Mouse (Mus musculus) embryonic fibroblast, embryonic 13.5 days (primary cell): ENCODE measurements around the gene Fbn1. TPM values are rescaled to one million over a fixed set of nuclear protein-coding genes. Genes with fewer than 3 reads are reported as not detected.

Source experiments
- H3K27ac ChIP-seq: 2 replicates; pipeline ENCODE4 v1.5.1; 2012; ENCODE audit warnings: low read length, control low read depth, inconsistent platforms; ENCODE audit not compliant: insufficient read depth
- H3K4me1 ChIP-seq: 2 replicates; pipeline ENCODE4 v1.6.1; 2011; ENCODE audit warnings: low read length; ENCODE audit not compliant: control insufficient read depth, insufficient read depth
- H3K4me3 ChIP-seq: 2 replicates; pipeline ENCODE4 v1.5.1; 2011; ENCODE audit warnings: mild to moderate bottlenecking, control low read depth, low read length; ENCODE audit not compliant: insufficient read depth
- CTCF ChIP-seq: IDR thresholded peaks from 2 replicates; pipeline ENCODE4 v1.5.1; 2011; ENCODE audit warnings: mild to moderate bottlenecking, control low read depth, low read length, moderate library complexity, borderline replicate concordance; ENCODE audit not compliant: insufficient read depth
- POLR2A ChIP-seq: IDR thresholded peaks from 2 replicates; pipeline ENCODE4 v1.6.1; 2011; ENCODE audit warnings: low read depth, mild to moderate bottlenecking, control low read depth, low read length, moderate library complexity
- polyA plus RNA-seq: library from polyadenylated mRNA; stranded (reverse); fragments of >200 nt; gene quantifications from 2 replicates; pipeline ENCODE4 v1.2.4, GENCODE M21; 2011; ENCODE audit warnings: low read depth; ENCODE audit not compliant: missing spikeins, insufficient read length

Fbn1 gene
- polyA plus RNA-seq, 1 experiment, result 598 TPM

DNA sequence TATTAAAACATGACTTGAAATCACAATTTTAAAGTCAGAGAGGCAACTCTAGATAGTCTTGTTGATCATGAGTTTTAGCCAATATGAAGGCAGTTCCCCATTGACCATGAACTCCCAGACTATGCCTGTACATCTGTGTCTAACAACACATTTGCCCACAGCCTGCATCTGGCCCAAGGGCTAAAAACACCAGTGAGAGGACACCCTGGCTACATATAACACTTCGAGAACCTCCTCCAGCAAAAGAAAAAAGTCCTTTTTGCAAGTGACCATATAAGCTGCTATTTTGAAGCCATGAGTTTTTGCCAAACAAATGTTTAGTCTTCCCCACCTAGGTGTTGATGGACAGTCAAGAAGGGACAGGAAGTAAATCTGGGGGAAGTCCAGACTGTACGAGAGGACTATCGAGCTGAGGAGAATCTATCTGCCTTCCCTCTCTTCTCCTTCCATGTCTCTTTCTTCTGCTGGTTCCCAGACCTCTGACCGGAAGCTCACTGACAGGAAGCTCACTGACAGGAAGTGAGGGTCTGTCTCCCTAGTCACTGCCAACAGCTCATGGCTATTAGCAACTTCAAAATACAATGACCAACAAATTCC is 103.2 kb downstream of the Fbn1 start:
- H3K4me1 ChIP-seq, result no peaks in the 10 kb centered on the region
- H3K4me3 ChIP-seq, result no peak overlapping the region
- no peak overlapping the region for H3K27ac ChIP-seq
- no peak for TF ChIP-seq POLR2A
- no peak for TF ChIP-seq CTCF

DNA sequence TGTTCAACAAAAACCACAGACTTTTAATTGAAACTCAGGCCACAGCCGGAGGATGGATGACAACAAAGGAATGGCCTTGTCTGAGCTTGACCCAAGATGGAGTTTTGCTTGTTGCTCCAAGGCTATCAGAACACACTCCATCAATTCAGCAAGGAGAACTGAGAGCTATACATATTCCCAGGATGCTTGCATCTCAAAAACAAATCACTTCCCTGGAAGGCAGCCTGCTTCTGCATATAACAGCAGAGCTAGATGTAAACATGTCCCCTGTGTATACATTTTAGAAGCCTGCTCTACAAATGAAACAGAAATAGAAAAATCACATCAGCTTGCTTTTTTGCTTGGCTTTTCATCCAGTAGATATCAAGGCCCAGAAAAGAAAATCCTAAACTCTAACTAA is 105.5 kb downstream of the Fbn1 start:
- no peak overlapping the region for H3K27ac ChIP-seq
- H3K4me3 ChIP-seq, result no peak overlapping the region
- no peaks in the 10 kb centered on the region for H3K4me1 ChIP-seq
- TF ChIP-seq POLR2A (no peak), CTCF (no peak)

- Histone ChIP-seq H3K4me1 (no peaks in the 10 kb centered on the region), H3K4me3 (no peak overlapping the region), H3K27ac (no peak overlapping the region)
- TF ChIP-seq POLR2A (no peak), CTCF (no peak)
These were observed 107.7 kb downstream of the Fbn1 start for GRCm38 (mm10) chr2:125400121-125400520.

DNA sequence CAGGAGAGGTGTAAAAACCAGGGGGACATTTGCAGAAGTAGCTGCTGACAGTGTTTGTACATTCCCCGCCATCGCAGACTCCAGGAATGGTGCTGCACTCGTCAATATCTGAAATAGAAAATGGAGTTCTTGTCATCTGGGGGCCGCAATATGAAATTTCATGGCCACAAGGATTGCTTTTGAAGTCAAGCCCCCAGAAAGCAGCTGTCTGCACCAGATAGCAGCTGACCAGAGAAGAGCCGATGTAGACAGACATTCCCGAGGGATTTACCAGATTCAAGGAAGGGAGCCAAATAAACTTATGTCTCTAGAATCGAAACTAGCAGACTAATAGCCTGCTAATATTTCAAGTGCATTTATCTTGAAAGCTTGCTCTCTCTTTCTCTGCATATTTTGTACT is 110.0 kb downstream of the Fbn1 start:
- H3K27ac ChIP-seq, result no peak overlapping the region
- TF ChIP-seq CTCF (no peak), POLR2A (no peak)
- H3K4me3 ChIP-seq, result no peak overlapping the region
- H3K4me1 ChIP-seq, result no peaks in the 10 kb centered on the region

DNA sequence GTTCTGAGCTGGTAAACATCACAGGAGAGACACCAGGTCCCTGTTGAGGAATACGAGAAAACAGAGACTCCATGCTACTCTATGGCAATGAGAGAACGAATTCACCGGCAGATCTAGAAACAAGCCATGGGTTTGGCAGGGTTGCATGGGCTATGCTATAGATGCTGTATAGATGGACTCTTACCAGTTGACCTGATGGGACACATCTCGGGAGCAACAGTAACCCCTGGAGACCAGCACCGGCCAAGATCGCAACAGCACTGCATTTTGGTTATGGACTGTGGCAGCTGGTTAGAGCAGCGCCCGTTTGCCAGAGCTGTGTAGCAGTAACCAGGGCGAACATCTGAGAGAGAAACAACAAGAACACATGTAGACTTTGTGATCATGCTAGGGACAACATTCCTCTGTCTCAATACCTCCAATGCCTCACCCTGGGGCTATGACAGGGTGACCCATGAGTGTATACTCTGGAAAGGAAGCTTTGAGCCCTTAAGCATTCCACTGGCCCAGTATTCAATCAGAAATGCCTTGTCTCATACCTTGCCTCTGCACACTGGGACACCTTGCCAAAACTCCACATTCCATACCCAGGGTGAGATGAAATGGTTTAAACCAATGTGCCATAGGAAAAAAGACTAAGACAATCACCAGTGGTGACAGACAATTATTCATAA is 113.2 kb downstream of the Fbn1 start:
- H3K4me1 ChIP-seq, result no peaks in the 10 kb centered on the region
- no peak overlapping the region for H3K4me3 ChIP-seq
- H3K27ac ChIP-seq, result no peak overlapping the region
- TF ChIP-seq CTCF, result no peak
- no peak for TF ChIP-seq POLR2A

DNA sequence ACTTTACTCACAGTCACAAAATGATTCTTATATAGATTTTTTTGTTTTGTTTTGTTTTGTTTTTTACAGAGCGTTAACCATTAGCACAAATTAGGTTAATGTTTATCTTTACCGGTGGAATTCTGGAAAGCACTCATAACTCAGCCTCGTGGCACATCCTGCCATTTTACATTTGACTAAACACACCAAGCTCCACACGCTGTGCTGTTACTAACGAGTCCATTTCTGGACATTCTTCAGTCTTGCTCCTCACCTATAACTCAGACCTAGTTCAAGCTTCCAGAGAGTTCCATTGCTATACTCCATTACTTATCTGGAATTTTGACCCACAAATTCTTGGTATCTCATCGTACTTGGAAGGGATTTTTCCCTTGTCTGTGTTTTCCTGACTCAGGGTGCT is 116.2 kb downstream of the Fbn1 start:
- TF ChIP-seq CTCF, result no peak
- no peak for TF ChIP-seq POLR2A
- H3K4me1 ChIP-seq, result no peaks in the 10 kb centered on the region
- no peak overlapping the region for H3K4me3 ChIP-seq
- H3K27ac ChIP-seq, result no peak overlapping the region

DNA sequence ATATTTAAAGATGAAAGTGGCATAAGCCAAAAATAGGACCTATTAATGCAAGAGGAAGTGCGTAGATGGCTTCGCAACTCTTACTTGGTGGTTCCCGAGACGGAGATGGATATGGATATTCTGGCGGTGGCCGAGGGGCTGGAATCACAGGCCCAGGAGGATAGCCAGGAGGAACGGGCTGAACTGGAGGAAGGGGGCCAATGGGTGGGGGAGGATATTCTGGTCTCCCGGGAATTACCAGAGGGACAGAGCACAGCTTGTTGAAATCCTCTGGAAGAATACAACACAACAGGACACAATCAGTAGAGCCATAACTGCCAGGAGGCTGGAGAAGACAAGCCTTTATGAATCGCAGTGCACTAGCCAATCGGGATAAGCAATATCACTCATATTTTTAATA is 118.0 kb downstream of the Fbn1 start:
- TF ChIP-seq CTCF, result no peak
- TF ChIP-seq POLR2A, result no peak
- H3K27ac ChIP-seq, result no peak overlapping the region
- H3K4me1 ChIP-seq, result peaks cover 3% of the 10 kb centered on the region; the same call in 1 of the 2 replicates
- H3K4me3 ChIP-seq, result no peak overlapping the region

DNA sequence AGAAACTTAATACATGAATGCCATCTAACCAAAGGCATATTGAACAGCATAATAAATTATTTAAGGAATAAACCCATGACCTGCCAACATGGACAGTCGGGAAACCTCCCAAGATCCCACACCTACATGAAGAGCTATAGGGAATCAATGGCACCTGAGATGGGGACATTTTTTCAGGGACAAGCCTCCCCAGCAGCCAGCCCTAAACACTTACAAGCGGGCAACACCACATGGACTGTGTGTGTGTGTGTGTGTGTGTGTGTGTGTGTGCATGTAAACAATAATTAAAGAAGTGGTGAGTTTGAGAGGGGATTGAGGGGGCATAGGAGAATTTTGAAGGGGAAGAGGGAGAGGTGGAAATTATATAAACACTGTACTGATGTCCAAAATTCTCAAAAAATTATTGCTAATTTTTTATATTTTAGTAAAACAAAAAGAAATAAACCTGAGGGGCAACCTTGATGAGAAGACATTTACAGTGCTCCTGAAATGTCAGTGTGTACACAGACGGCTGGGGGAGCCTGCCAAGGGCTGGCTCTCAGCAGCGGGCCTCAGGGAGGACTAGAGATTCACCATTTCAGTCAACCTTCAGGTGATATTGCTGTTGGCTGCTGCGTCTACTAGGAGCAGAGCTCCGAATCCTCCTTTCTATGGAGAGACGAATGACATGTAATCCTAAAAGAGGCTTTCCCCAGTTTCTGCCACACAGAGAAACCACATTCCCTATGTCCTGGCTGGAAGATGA is 121.4 kb downstream of the Fbn1 start:
- H3K27ac ChIP-seq, result no peak overlapping the region
- no peak for TF ChIP-seq POLR2A
- TF ChIP-seq CTCF, result no peak
- H3K4me3 ChIP-seq, result no peak overlapping the region
- H3K4me1 ChIP-seq, result peaks cover 7% of the 10 kb centered on the region

DNA sequence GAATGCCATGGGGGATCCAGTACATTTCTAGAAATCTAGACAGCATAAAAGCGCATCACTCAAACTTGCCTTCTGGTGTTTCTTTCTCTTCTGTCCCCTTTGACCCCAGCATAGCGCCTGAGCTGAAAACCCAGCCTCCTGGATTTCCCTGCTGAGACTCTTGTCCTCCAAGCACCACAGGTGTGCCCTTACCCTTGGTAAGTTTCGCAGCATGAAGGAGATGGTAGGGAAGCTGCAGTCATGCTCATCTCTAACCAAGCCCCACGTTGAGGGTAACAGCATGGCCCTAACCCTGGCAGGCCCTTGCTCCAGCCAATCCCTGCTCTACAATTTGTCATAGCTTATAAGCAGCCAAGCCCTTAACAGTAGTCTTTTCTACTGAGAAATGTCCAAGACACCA is 122.9 kb downstream of the Fbn1 start:
- no peak for TF ChIP-seq POLR2A
- no peak for TF ChIP-seq CTCF
- H3K4me3 ChIP-seq, result no peak overlapping the region
- 0 out of 2 replicates have a peak overlapping the region, but pooled peaks have one; percentile 20 for H3K27ac ChIP-seq
- peaks cover 7% of the 10 kb centered on the region for H3K4me1 ChIP-seq

DNA sequence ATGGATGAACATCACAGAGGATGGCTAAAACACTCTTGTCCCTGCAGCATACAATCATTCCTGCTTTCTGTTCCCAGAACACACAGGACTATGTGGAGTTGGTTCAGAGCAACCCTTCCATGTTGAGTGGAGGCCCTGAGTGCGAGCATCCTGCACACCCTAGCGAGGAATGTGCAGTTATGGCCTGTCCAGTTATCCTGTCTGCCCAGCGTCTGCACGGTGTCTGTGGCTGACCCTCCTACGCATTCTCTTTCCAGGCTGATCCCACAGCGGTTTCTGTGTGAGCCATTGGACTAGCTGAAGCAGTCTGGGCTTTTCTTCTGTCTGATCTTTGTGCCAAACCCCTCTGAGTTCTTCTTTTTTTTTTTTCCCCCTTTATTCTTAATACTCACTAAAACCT is 123.4 kb downstream of the Fbn1 start:
- peaks cover 7% of the 10 kb centered on the region for H3K4me1 ChIP-seq
- no peak for TF ChIP-seq CTCF
- no peak for TF ChIP-seq POLR2A
- no peak overlapping the region for H3K4me3 ChIP-seq
- peak overlapping the region; percentile 1; the same call in 1 of the 2 replicates for H3K27ac ChIP-seq
